Mouse (Mus musculus): Measurements from ENCODE around the gene 3830403N18Rik. TPM values are rescaled to one million over a fixed set of nuclear protein-coding genes. Genes with fewer than 3 reads are reported as not detected.
"Not testable (repeated sequence)": the region's sequence is repeated elsewhere in the genome, so short reads cannot be mapped to it uniquely, and the experiment has no call there.

Gene 3830403N18Rik
- polyA plus RNA-seq (2016; fragmentation: Nextera tagmentation; extraction: Ambion mirVana), result 2.5 and 2.6 TPM in 2 replicates

GRCm38 (mm10) chrX:56136336-56136909 lies at the start of gene 3830403N18Rik:
Gene 3830403N18Rik, plus strand, starts transcription at chrX:56136572.
- H3K36me3 ChIP-seq; H3K4me3 ChIP-seq; H3K27me3 ChIP-seq (ENCODE audit: insufficient read depth, poor library complexity, severe bottlenecking); H3K4me1 ChIP-seq; H3K27ac ChIP-seq; DNase-seq (ENCODE audit: low spot score); H3K9me3 ChIP-seq: not testable (repeated sequence)
- WGBS, result 70% methylated on average over 15 of the region's 15 CpGs

- WGBS, result 79% methylated on average over 2 of the region's 2 CpGs
- DNase-seq (ENCODE audit: low spot score), result no peak
- Histone ChIP-seq H3K36me3 (no peaks in the 10 kb centered on the region), H3K4me3 (no peak overlapping the region), H3K27ac (no peak overlapping the region), H3K9me3 (no peaks in the 10 kb centered on the region), H3K27me3 (ENCODE audit: insufficient read depth, poor library complexity, severe bottlenecking) (no peaks in the 10 kb centered on the region), H3K4me1 (no peaks in the 10 kb centered on the region)
Measured at GRCm38 (mm10) chrX:56151396-56151795, 15.0 kb downstream of the 3830403N18Rik start.

GRCm38 (mm10) chrX:56186449-56186848 lies 50.1 kb downstream of the 3830403N18Rik start:
- not testable (repeated sequence) for H3K27ac ChIP-seq; H3K4me3 ChIP-seq; H3K36me3 ChIP-seq; H3K4me1 ChIP-seq; H3K27me3 ChIP-seq (ENCODE audit: insufficient read depth, poor library complexity, severe bottlenecking); H3K9me3 ChIP-seq; DNase-seq (ENCODE audit: low spot score)
- WGBS, result no CpG with 5 or more reads among the region's 1 CpGs

Other genes starting within 250 kb of the 3830403N18Rik start
- not detected in 2 replicates for gene Gm773, start 76.3 kb downstream of the 3830403N18Rik start, polyA plus RNA-seq (2016; fragmentation: Nextera tagmentation; extraction: Ambion mirVana)
- gene Zfp449, start 209.8 kb downstream of the 3830403N18Rik start, polyA plus RNA-seq (2016; fragmentation: Nextera tagmentation; extraction: Ambion mirVana), result 7.4 and 9.7 TPM in 2 replicates
- gene Smim10l2a, start 238.0 kb downstream of the 3830403N18Rik start, polyA plus RNA-seq (2016; fragmentation: Nextera tagmentation; extraction: Ambion mirVana), result 4.5 and 6.9 TPM in 2 replicates